ENCODE assay signal across 17 mouse cellular contexts in genomic region chr12:80010220-80010619, GRCm38 (mm10).
"Had no signal": no experiment of that assay in that cellular context is flagged by ENCODE, and none has a peak within 500 bp of the region (broad histone marks: within the 10 kb centered on the region; RNA-seq: fewer than 3 reads in every experiment).

No protein-coding gene starts in this region.

- H3K27ac ChIP-seq: left cerebral cortex, adult 2 months; limb, embryonic 10.5 days; liver, embryonic 15.5 days; midbrain, embryonic 10.5 days; neural tube, embryonic 15.5 days had no signal

- H3K4me2 ChIP-seq: liver, embryonic 11.5 days; liver, embryonic 15.5 days; neural tube, embryonic 15.5 days had no signal

- H3K4me3 ChIP-seq: left cerebral cortex, adult 2 months; limb, embryonic 10.5 days; liver, embryonic 15.5 days; midbrain, embryonic 10.5 days; myocyte; neural tube, embryonic 15.5 days had no signal

- H3K9ac ChIP-seq: liver, embryonic 15.5 days; neural tube, embryonic 15.5 days had no signal

- H3K36me3 ChIP-seq: limb, embryonic 10.5 days; liver, embryonic 15.5 days; midbrain, embryonic 10.5 days; neural tube, embryonic 15.5 days had no signal

- H3K9me3 ChIP-seq: limb, embryonic 10.5 days; liver, embryonic 15.5 days; midbrain, embryonic 10.5 days; neural tube, embryonic 15.5 days had no signal

- DNase-seq: kidney, adult 8-10 months; kidney, postnatal 25 days; lung, adult 2 months; lung, postnatal 10 days; midbrain, embryonic 14.5 days; retina, postnatal 1 day; right cerebral cortex, postnatal 25 days; thymus, adult 2 months; thymus, postnatal 25 days had no signal

- ATAC-seq: intestine, postnatal 0 days had no signal

- H3K27me3 ChIP-seq: liver, embryonic 15.5 days; neural tube, embryonic 15.5 days had no signal
